In the genomic region with DNA sequence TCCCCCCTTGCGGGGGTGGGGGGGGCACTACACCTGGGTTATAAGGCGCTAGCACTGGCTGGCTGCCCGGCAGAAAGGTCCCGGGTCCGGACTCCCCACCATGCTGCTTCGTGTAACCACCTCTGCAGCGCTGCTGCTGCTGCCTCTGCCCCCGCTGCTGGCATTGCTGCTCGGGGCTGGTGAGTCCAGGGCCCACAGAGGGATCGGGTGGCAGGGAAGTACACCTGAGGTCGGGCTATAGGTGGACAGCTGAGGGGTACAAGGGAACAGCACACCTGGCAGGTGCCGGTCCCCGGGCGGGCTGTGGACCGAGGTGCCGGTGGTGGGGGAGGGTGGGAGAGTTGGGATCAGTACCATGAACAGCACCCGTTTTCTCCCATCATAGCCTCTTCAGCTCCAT, we compare ENCODE assay signal across 11 mouse cellular contexts. TPM values are rescaled to one million over a fixed set of nuclear protein-coding genes. Genes with fewer than 3 reads are reported as not detected.
A peak's percentile ranks its signal among the peaks of the same experiment; 100 is the strongest.
DNase-seq lines count a peak whose midpoint lies in the region; ATAC-seq and TF ChIP-seq lines count a peak whose summit lies in the region.
"Had no signal": no experiment of that assay in that cellular context is flagged by ENCODE, and none has a peak within 500 bp of the region (broad histone marks: within the 10 kb centered on the region; RNA-seq: fewer than 3 reads in every experiment).

A gene (plus strand): TSS at position 96 of the 400 bp plus-strand sequence.

- H3K27ac ChIP-seq in liver, postnatal 0 days (ENCODE audit: low read depth), result no peak within 1 kb of the TSS
- H3K27ac ChIP-seq in stomach, embryonic 16.5 days (ENCODE audit: low read length), result no peak within 1 kb of the TSS
- H3K27ac ChIP-seq: liver, embryonic 14.5 days had no signal

- H3K4me2 ChIP-seq in liver, postnatal 0 days (ENCODE audit: low read depth, low read length), result no peak within 1 kb of the TSS
- H3K4me2 ChIP-seq in stomach, embryonic 16.5 days (ENCODE audit: low read depth, low read length), result 0 out of 2 replicates have a peak within 1 kb of the TSS, but pooled peaks have one; percentile 9

- DNase-seq in liver, postnatal 0 days, result no peak
- no peak for DNase-seq in adrenal gland, adult 18-20 months (ENCODE audit: low spot score in 2 of 2)
- no peak for DNase-seq in testis, postnatal 10 days (ENCODE audit: low spot score)
- no peak for DNase-seq in thymus, postnatal 4 days
- DNase-seq: heart, postnatal 4 days had no signal

- no peaks in the 10 kb centered on the region for H3K9me3 ChIP-seq in megakaryocyte, embryonic 14.5 days
- no peaks in the 10 kb centered on the region for H3K9me3 ChIP-seq in liver, postnatal 0 days (ENCODE audit: low read length)
- H3K9me3 ChIP-seq in stomach, embryonic 16.5 days (replicated peaks; ENCODE audit: control insufficient read depth, low read length), result no peaks in the 10 kb centered on the region

- no peak for TF ChIP-seq EP300 in liver, postnatal 0 days (IDR thresholded peaks at IDR 0.05; ENCODE audit: low read depth)

- ATAC-seq in megakaryocyte, adult 5-6 weeks (ENCODE audit: poor library complexity, severe bottlenecking), result no peak
- 0 out of 2 replicates have a peak, but pooled peaks have one; percentile 13 for ATAC-seq in granulocyte monocyte progenitor cell, adult 5-6 weeks (replicated peaks; ENCODE audit: poor library complexity, severe bottlenecking)
- peak; percentile 26; the same call in 1 of the 2 replicates for ATAC-seq in liver, postnatal 0 days
- no peak; the same call in 1 of the 2 replicates for ATAC-seq in stomach, embryonic 16.5 days (ENCODE audit: insufficient read depth, low FRiP score)

- H3K4me3 ChIP-seq in megakaryocyte, embryonic 14.5 days (replicated peaks), result peak within 1 kb of the TSS; percentile 83
- no peak within 1 kb of the TSS for H3K4me3 ChIP-seq in liver, postnatal 0 days (ENCODE audit: low read depth, low read length)
- no peak within 1 kb of the TSS for H3K4me3 ChIP-seq in stomach, embryonic 16.5 days (replicated peaks; ENCODE audit: low read length)

- H3K4me1 ChIP-seq in megakaryocyte, embryonic 14.5 days, result peaks cover 56% of the 10 kb centered on the region
- H3K4me1 ChIP-seq in liver, postnatal 0 days (ENCODE audit: insufficient read depth), result peaks cover 3% of the 10 kb centered on the region; the same call in 1 of the 2 replicates
- peaks cover 5% of the 10 kb centered on the region for H3K4me1 ChIP-seq in stomach, embryonic 16.5 days (ENCODE audit: control insufficient read depth, insufficient read depth, low read length)

- H3K36me3 ChIP-seq in megakaryocyte, embryonic 14.5 days (replicated peaks; ENCODE audit: low read length), result peaks cover 61% of the 10 kb centered on the region
- H3K36me3 ChIP-seq in liver, postnatal 0 days (replicated peaks; ENCODE audit: insufficient read depth, low read length), result peaks cover 28% of the 10 kb centered on the region
- peaks cover 13% of the 10 kb centered on the region for H3K36me3 ChIP-seq in stomach, embryonic 16.5 days (ENCODE audit: control insufficient read depth, insufficient read depth, low read length)

- H3K27me3 ChIP-seq in megakaryocyte, embryonic 14.5 days (replicated peaks), result peaks cover 11% of the 10 kb centered on the region
- peaks cover 11% of the 10 kb centered on the region for H3K27me3 ChIP-seq in liver, postnatal 0 days (ENCODE audit: insufficient read depth, low read length)
- peaks cover 6% of the 10 kb centered on the region; the same call in 1 of the 2 replicates for H3K27me3 ChIP-seq in stomach, embryonic 16.5 days (ENCODE audit: control insufficient read depth, insufficient read depth, low read length)

- H3K9ac ChIP-seq in liver, postnatal 0 days (replicated peaks), result no peak within 1 kb of the TSS
- H3K9ac ChIP-seq in stomach, embryonic 16.5 days (ENCODE audit: low read length), result no peak within 1 kb of the TSS
- H3K9ac ChIP-seq: liver, embryonic 14.5 days had no signal

- TF ChIP-seq CTCF in liver, postnatal 0 days (IDR thresholded peaks at IDR 0.05; ENCODE audit: low read depth), result no peak

- 6% methylated on average over 15 of the region's 17 CpGs for WGBS in liver, postnatal 0 days (ENCODE audit: insufficient replicate concordance)
- WGBS in stomach, embryonic 16.5 days, result 3% methylated on average over 16 of the region's 17 CpGs

RNA-seq across cellular contexts. Expression of the gene that starts here (rescaled TPM):
- polyA plus RNA-seq in megakaryocyte, embryonic 14.5 days (2012; ENCODE audit: insufficient read depth, low replicate concordance), result not detected in 2 replicates
- not detected in 2 replicates for total RNA-seq in megakaryocyte, adult 5-6 weeks (2015)
- total RNA-seq in megakaryocyte, adult 5-6 weeks (2017), result not detected in 2 replicates
- total RNA-seq in granulocyte monocyte progenitor cell, adult 5-6 weeks (2014; fragmentation: Nextera tagmentation), result not detected in 2 replicates
- total RNA-seq in granulocyte monocyte progenitor cell, adult 5-6 weeks (2017), result not detected in 2 replicates
- polyA plus RNA-seq in liver, postnatal 0 days (2015; fragmentation: Nextera tagmentation; extraction: Ambion mirVana), result not detected in 2 replicates
- polyA plus RNA-seq in stomach, embryonic 16.5 days (2015; fragmentation: Nextera tagmentation; extraction: Ambion mirVana), result 0.30 TPM in 1 of 2 replicates, not detected in the other
- not detected for total RNA-seq in adrenal gland, adult 18-20 months (2021)
- total RNA-seq: heart, postnatal 4 days had no signal
- polyA plus RNA-seq: liver, embryonic 14.5 days; urinary bladder, adult 2 months had no signal

Comparison
In these comparisons a context has a peak if more than half of its experiments do, and no peak if none do; other contexts are left out.
1. Peak in ATAC-seq in granulocyte monocyte progenitor cell, adult 5-6 weeks; RNA of the gene not detected or under 1 TPM.
2. Peak in ATAC-seq in liver, postnatal 0 days; RNA of the gene not detected or under 1 TPM.